Mouse (Mus musculus) brain, embryonic 18.5 days (tissue): ENCODE results near the gene Sec63.

Experiments used
- DNase-seq: peaks from one replicate; pipeline ENCODE4 v3.0.0-alpha.2; 2012; ENCODE audit warnings: low read depth, low spot score

The Sec63 gene

DNA sequence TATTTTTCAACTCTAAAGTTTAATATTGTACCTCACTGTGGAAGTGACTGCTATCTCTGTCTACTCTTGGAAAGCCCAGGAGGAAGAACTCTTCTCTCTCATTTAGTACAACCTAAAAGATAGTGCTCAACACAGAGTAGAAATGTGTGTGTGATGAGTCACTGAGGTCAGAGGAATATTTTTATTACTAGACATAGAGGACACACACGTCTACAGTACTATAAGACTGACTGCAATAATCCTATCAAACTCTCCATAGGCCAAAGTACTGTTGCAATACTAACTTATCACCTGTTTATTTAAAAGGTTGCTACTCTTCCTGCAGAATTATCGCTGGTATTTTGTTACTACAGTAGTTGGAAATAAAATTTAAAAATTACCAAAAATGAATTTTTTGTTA is 68.7 kb downstream of the Sec63 start:
- no peak for DNase-seq

DNA sequence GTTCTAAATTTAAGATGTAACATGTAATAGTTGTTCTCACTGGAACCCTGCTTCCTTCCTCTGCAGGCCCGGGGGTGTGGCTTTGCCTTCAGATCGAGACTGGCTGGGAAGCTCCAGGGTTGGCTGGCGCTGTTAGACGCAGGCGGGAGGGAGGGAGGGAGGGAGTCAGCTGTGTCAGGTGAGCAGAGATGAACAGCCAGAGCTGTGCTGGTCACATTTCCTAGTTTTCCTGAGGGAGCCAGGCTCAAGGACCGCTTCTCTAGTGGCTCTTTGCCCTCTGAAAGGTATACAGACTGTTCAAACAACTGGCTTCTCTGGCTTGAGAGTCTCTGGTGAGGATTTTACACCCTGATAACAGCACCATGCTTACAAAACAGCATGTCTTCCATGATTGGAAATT is 69.1 kb downstream of the Sec63 start:
- DNase-seq, result no peak

GRCm38 (mm10) chr10:42832677-42833076 is 71.4 kb downstream of the Sec63 start:
- no peak for DNase-seq

DNA sequence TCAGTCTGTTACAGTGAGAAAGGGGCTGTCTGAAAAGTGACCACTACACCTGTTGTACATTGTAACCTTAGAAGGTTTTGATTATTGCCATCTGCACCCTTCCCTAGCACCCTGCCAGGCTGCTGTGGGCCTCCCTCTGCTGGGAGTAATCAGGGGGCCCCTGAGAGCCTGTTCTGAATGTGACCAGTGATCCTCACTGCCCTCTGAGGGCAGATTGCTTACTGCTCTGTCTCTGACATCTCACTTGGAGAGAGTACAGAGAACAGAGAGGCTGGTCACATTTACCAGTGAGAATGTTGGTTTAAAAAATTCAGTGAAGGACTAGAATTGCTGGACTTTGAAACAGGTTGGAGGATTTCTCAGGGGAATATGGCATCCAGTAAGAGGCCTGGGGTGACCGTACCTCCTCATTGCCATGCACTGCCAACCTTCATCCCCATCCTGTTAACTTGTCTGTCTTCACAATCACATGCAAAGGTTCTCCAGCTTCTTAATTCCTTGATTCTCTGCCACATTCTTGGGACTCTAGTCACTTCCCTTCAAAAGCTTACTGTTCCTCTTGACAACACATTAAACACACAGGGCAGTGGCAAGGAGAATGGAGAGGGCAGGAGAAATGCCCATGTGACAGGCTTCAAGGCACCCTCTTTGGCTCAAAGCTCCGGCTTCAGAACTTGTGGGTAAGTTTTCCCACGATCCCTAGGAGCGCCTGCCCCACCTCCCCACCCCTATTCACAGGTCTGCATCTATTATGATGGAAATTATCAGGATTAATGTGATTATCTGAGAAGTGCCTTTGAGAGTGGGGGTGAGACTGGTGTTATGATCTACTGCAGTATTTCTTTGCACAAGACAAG is 72.8 kb downstream of the Sec63 start:
- peak; percentile 36 for DNase-seq

DNA sequence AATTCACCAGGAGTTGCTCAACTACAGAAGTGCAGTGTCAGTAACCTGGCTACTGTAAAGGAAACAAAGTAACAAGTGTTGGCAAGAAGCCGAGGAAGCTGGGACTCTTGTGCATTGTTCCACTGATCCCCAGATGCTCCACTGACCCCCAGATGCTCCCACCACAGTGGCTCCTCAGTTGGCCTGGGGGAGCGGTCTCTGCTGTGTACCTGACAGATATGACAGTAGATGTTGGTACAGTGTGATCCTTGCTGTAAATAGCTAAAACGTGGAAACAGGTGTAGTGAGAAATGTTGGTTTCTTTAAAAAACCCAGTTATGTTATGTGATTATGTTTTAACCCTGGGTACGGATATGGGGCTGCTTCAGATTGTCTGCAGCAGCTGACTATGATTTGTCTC is 76.8 kb downstream of the Sec63 start:
- no peak for DNase-seq

DNA sequence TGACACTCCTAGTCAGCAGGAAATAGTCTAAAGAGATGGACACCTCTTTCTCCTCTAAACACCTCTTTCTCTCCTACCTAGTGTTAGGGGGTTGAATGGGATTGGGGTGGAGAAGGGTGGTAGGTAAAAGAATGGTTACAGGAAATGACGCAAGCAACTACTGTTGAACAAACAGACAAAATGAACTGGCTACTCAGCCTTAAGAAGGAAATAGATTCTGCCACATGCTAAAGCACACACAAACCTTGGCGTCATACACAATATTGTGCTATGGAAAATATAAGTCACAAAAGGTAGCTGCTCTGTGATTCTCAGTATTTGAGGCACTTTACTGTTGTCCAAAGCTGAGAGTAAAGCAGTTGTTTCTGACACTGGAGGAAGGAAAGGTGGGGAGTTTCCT is 77.4 kb downstream of the Sec63 start:
- DNase-seq, result no peak

DNA sequence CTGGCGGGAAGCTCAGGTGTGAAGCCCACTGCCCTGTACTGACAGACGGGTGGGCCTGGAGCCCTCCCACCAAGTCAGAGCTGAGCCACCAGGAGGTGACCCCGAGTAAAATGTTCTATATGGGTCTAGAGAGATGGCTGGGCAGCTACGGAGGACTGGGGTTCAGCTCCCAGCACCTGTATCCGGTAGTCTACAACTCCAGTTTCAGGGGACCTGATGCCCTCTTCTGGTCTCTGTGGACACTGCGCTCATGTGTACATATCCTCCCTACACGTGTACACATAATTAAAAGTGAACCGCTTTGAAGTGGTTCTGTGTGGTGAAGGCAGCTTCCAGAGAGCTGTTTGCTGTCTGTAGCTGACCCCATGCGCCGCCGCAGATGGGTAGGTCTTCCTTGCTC is 78.7 kb downstream of the Sec63 start:
- no peak for DNase-seq

DNA sequence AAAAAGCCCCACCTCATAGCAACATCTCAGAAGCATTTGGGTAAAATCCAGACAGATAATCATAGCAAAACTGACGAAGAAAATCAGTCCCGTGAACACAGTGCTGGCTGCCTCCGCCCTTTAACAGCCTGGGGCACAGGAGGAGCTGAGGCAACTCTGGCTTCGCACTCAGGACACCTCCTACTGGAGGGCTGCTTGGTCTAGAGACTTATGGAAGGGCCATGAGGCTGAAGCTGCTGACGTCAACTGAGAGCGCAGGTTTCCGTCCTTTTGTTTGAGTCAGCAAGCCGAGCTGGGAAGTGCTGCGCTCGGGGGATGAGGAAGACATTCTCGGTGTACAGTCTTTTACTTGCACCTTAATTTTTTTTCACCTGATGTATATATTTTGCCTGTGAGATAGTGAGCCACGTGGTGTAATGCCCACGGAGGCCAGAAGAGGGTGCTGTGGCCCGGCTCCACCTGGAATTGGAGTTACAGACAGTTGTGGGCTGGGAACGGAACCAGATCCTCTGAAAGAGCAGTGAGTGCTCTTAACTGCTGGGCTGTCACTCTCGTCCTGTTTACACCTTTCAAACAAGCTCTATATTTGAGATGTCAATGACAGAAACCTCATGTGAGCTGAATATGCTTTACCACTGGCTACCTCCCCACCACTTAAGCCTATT is 80.4 kb downstream of the Sec63 start:
- no peak for DNase-seq

GRCm38 (mm10) chr10:42842358-42842757 is 81.1 kb downstream of the Sec63 start:
- no peak for DNase-seq

DNA sequence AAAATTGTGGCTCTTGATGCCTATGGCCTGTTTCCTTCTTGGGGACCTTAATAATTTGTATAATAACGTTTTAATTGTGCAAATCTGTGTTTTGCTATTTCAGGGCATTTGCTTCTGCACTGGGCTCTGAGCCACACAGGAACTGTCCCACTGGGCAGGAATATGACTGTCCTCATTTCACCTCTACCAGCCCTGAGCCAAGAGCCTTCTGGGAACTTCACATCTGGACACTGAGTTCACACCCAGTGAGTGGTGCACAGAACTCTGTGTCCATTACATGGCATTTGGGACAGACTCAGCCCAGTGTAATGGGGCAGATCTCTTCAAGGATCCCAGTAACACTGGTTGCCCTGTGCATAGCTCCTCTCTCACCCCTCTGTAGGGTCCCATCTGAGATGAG is 82.1 kb downstream of the Sec63 start:
- DNase-seq, result no peak

DNA sequence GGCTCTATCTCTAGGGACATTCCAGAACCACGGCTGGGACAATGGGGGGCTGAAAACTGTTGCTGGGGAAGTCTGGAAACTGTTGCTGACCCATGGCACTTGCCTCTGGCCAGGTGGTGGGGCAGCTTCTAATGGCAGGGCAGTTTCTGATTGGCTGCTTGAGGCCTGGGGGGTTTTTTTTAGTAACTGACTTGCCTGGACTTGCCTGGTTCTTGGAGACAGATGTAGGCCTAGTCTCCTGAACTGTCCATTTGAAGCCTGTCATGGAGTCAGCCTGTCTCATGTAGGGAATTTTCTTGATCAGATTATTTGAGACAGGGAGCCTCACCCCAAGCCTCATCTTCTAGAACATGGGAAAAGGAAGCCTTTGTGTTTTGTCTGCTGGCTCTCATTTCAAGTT is 84.2 kb downstream of the Sec63 start:
- DNase-seq, result no peak

- no peak for DNase-seq
Measured at GRCm38 (mm10) chr10:42848179-42849080, 87.1 kb downstream of the Sec63 start.

GRCm38 (mm10) chr10:42849081-42849400 is 87.7 kb downstream of the Sec63 start:
- DNase-seq, result no peak

DNA sequence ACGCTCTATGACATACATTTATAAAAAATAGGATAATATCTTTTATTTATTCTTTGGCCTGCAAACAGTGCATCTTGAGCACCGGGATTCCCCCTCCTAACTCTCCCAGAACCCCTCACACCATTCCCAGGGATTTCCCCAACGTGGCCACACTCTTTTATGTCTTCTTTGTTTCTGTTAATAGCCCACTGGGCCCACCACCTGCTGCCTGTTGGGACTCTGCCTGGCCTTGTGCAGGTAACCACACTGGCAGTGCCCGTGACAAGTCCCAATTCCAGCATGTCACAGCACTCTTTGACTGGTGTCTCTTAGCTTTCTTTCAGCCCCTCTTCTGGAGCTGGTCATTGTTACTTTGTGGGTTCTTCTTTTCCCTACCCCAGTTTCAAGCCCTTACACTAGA is 93.5 kb downstream of the Sec63 start:
- no peak for DNase-seq

DNA sequence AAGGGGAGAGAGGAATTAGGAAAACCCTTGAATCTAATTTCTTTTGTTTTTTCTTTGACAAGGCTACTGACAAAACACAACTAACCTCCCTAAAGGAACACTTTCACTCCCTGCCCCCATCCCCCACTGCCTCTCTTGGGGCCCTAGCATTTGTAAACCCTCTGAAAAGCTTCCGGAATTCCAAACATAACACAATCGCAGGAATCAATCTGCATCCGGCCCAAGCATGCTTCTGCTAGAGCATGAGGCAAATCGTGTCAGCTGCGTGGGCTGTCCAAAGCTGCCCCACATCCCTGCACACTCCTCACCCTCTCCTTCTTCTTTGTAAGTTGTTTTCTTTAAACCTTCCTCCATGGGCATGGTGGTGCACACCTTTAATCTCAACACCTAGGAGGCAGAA is 94.0 kb downstream of the Sec63 start:
- no peak for DNase-seq

DNA sequence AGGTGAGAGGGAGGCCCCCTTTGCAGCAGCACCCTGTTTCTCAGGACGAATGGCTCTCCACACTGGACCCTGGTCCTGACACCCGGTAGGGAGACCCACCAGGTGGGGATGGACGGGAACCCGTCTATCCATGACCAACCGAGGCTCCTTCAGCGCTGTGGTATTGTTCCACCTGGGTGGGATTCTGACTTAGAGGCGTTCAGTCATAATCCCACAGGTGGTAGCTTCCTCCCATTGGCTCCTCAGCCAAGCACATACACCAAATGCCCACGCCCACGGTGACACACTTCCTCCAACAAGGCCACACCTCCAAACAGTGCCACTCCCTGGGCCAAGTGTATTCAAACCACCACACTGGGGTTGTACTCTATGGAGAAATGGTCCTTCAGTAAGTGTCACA is 95.3 kb downstream of the Sec63 start:
- no peak for DNase-seq

DNA sequence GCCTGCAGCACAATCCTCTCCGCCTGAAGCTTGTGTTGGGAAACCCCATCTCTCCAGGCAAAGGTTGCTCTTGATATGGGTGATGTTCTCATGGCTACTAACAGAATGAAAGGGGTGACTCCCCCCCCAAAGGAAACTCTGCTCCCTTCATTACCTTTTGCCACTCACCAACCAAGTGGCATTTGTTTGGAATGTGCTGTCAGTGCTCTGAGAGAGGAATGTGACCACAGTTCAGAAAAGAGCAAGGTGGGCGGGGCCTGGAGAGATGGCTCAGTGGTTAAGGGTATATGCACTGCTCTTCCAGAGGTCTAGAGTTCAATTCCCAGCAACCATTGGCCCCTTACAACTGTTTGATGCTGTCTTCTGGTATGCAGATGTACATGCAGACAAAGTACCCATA is 95.7 kb downstream of the Sec63 start:
- DNase-seq, result no peak

DNA sequence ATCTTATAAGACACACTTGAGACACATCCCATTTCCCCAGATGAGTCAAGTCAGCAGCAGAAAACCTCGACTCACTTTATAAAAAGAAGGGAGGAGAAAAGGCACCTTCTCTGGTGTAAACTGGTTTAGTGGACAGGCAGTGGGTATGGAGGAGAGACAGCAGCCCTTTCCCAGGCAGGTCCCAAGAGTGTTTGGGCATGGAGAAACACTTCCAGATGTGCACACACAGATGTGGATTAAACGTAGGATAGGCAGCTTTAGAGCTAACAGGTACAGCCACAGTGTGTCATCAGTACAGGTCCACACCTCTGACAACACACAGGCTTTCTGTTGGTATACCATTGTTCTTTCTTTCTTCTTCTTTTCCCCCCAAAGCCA is 98.5 kb downstream of the Sec63 start:
- no peak for DNase-seq

- peak; percentile 81 for DNase-seq
Measured at GRCm38 (mm10) chr10:42860159-42860911, 99.0 kb downstream of the Sec63 start, which contains the start of gene Scml4. Scml4 (plus strand) TSS chr10:42860370.

GRCm38 (mm10) chr10:42861446-42861845 is 100.2 kb downstream of the Sec63 start:
- no peak for DNase-seq

DNA sequence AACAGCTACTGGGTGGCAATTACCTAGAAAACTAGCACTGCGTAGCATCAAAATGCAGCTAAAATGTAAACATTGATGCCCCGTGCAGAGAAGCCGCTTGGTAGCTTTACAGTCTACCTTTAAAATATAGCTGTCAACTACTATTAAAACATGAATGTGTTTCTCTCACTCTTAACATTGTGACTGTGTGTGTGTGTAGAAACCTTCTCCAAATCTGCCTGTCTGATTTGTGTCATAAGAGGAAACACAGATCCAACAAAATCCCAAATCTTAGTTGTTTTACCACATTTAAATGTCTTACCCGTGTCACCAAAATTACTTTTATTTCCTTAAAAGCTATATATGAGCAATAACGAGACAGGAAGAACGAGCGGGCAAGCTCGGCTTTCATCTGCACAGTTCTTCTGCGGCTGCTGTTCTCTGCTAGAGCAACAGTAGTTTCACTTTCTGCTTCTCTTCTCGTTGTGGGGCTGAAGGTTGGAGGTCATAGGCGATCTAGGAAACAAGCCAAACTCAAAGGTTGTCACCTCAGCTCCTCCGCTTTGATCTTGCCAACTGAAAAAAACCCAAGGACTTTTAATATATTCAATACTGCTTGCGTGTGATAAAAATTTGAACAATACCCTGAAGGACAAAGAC is 100.9 kb downstream of the Sec63 start:
- no peak for DNase-seq
